Mouse (Mus musculus) kidney, embryonic 14.5 days (tissue): Measurements from ENCODE around the gene Plpp7. TPM values are rescaled to one million over a fixed set of nuclear protein-coding genes. Genes with fewer than 3 reads are reported as not detected.

Source experiments
- ATAC-seq: fragments of 200-750 bp; cut with Nextera tagmentation; 2 replicates; pipeline ENCODE4 v1.8.0; 2017; ENCODE audit warnings: moderate number of reproducible peaks, mild to moderate bottlenecking, moderate TSS enrichment, moderate library complexity; ENCODE audit not compliant: low FRiP score, low TSS enrichment
- H3K27ac ChIP-seq: fragments of 300-500 bp; sonication (generic); 2 replicates; pipeline ENCODE4 v1.5.1; 2014; ENCODE audit warnings: low read depth, mild to moderate bottlenecking, low read length, moderate library complexity, mixed read lengths
- H3K27me3 ChIP-seq: fragments of 300-500 bp; sonication (generic); 2 replicates; pipeline ENCODE4 v1.6.1; 2014; ENCODE audit warnings: mild to moderate bottlenecking, low read length; ENCODE audit not compliant: control insufficient read depth, insufficient read depth
- H3K36me3 ChIP-seq: fragments of 300-500 bp; sonication (generic); 2 replicates; pipeline ENCODE4 v1.6.1; 2014; ENCODE audit warnings: low read length, mixed read lengths; ENCODE audit not compliant: control insufficient read depth, insufficient read depth
- H3K4me1 ChIP-seq: fragments of 300-500 bp; sonication (generic); 2 replicates; pipeline ENCODE4 v1.6.1; 2014; ENCODE audit warnings: low read length, mixed read lengths; ENCODE audit not compliant: control insufficient read depth, insufficient read depth
- H3K4me2 ChIP-seq: fragments of 300-500 bp; sonication (generic); replicated peaks from 2 replicates; pipeline ENCODE4 v1.6.1; 2014; ENCODE audit warnings: low read depth, mild to moderate bottlenecking, low read length
- H3K4me3 ChIP-seq: fragments of 300-500 bp; sonication (generic); 2 replicates; pipeline ENCODE4 v1.5.1; 2014; ENCODE audit warnings: mild to moderate bottlenecking, low read length
- H3K9ac ChIP-seq: fragments of 300-500 bp; sonication (generic); 2 replicates; pipeline ENCODE4 v1.6.1; 2014; ENCODE audit warnings: low read depth, mild to moderate bottlenecking, low read length, moderate library complexity
- H3K9me3 ChIP-seq: fragments of 300-500 bp; sonication (generic); 2 replicates; pipeline ENCODE4 v1.6.1; 2016; ENCODE audit warnings: low read length; ENCODE audit not compliant: control insufficient read depth
- WGBS: fragments of 180-500 bp; shearing (Covaris S2); extraction: QIAGEN DNeasy Blood & Tissue Kit; methylation state at CpG from one replicate; pipeline ENCODE4 v1.1.7; 2014; 5-methylcytosine and 5-hydroxymethylcytosine counted together
- polyA plus RNA-seq: library from polyadenylated mRNA; unstranded; fragments of >200 nt; fragmentation: Nextera tagmentation; extraction: Ambion mirVana; gene quantifications from 2 replicates; pipeline ENCODE4 v1.2.1, GENCODE M21; 2014

Gene Plpp7
- polyA plus RNA-seq, 1 experiment from 2014 or later = 4.0 TPM

DNA sequence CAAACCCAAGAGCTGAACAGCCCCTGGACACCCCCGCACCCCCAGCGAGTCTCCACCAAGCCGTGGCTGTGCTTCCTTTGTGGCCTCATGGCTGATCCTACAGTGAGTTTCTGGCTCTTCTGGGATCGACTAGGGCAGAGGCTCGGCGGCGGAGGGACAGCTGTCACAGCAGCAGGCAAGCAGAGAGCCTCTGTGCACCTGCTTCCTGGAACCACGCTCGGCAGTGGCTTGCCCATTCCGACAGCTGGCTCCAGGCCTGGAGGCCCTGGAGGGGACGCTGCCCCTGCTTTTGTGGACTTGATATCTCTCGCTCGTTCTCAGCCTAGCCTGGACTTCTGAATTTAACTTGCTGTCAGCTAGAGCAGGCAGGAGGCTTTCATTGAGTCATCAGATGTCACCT lies 30.4 kb upstream of the Plpp7 start:
- WGBS = 73% methylated on average over 13 of the region's 13 CpGs
- Histone ChIP-seq H3K4me3 (no peak overlapping the region), H3K36me3 (no peaks in the 10 kb centered on the region), H3K9ac (no peak overlapping the region), H3K27ac (no peak overlapping the region), H3K27me3 (0 out of 2 replicates have a peak, but pooled peaks cover 4% of the 10 kb centered on the region), H3K9me3 (no peaks in the 10 kb centered on the region), H3K4me2 (no peak overlapping the region), H3K4me1 (no peaks in the 10 kb centered on the region)
- ATAC-seq = no peak

DNA sequence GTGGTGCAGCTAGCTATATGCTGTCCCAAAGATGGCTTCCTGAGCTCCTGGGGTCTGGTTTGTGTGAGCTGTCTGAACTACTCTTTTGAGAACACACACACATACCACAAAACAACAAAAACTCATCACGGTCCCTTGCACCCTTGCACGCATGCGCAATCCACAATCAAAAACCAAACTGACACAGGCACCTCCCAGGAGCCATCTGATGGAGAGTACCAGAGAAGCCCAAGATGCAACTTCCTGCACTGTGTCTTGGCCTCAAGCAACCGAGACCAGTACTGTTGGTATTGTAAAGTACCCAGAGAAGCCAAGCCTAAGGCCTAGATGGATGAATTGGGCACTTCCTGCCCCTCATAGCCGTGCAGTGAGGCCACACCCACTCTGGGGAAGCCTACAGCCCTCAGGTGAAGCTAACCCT lies 29.9 kb upstream of the Plpp7 start:
- Histone ChIP-seq H3K4me2 (no peak overlapping the region), H3K36me3 (no peaks in the 10 kb centered on the region), H3K9me3 (no peaks in the 10 kb centered on the region), H3K4me1 (no peaks in the 10 kb centered on the region), H3K4me3 (no peak overlapping the region), H3K27me3 (0 out of 2 replicates have a peak, but pooled peaks cover 4% of the 10 kb centered on the region), H3K9ac (no peak overlapping the region), H3K27ac (no peak overlapping the region)
- WGBS = 72% methylated on average over 5 of the region's 5 CpGs
- no peak for ATAC-seq

DNA sequence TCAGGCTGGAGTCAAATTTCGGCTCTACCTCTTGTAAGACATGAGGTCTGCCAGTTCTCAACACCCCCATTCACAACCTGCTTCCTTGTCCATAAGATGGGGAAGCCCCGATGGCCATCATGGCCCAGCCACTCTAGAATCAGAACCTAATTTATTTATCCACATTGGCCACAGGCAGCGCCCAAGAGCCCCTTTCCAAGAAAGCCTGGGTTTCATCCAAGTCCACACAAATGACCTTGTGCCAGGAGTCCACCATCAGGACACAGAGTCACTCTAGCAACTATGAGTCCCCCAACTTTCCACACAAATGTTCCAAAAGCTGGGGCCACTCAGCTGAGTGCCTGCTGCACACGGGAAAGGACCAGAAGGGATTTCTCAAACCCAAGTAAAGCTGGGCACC lies 29.3 kb upstream of the Plpp7 start:
- Histone ChIP-seq H3K4me1 (no peaks in the 10 kb centered on the region), H3K4me3 (no peak overlapping the region), H3K27me3 (0 out of 2 replicates have a peak, but pooled peaks cover 4% of the 10 kb centered on the region), H3K4me2 (no peak overlapping the region), H3K36me3 (no peaks in the 10 kb centered on the region), H3K9ac (no peak overlapping the region), H3K9me3 (no peaks in the 10 kb centered on the region), H3K27ac (no peak overlapping the region)
- no peak for ATAC-seq
- WGBS = 78% methylated on average over 4 of the region's 4 CpGs

- Histone ChIP-seq H3K9ac (no peak overlapping the region), H3K36me3 (no peaks in the 10 kb centered on the region), H3K27me3 (0 out of 2 replicates have a peak, but pooled peaks cover 4% of the 10 kb centered on the region), H3K4me2 (peak overlapping the region; percentile 24; the same call in 1 of the 2 replicates), H3K27ac (no peak overlapping the region), H3K9me3 (no peaks in the 10 kb centered on the region), H3K4me3 (no peak overlapping the region), H3K4me1 (no peaks in the 10 kb centered on the region)
- WGBS = 55% methylated on average over 31 of the region's 31 CpGs
- no peak; the same call in 1 of the 2 replicates for ATAC-seq
Observed at GRCm38 (mm10) chr2:32068811-32069607, 26.3 kb upstream of the Plpp7 start.

GRCm38 (mm10) chr2:32070747-32071146 lies 24.6 kb upstream of the Plpp7 start:
- no peak for ATAC-seq
- H3K36me3 ChIP-seq = no peaks in the 10 kb centered on the region

DNA sequence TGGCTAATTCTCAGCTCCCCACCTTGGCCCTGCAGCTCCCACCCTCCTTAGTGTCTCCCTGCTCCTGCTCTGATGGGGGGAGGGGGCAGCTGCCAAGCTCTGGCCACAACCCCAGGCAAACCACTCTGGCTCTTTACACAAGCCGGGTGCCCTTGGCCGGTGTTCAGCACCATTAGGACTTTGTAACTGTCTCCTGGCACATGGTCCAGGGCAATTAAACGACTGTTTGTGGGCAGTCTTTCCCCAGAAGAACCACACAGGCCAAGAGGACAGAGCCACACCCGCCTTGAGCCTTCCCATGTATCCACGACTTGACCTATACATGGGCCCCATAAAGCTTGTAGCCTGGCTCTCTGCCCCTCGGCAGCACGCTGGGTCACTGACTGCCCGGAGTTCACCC lies 20.9 kb upstream of the Plpp7 start:
- Histone ChIP-seq H3K9ac (no peak overlapping the region), H3K4me3 (no peak overlapping the region), H3K9me3 (no peaks in the 10 kb centered on the region), H3K4me2 (no peak overlapping the region), H3K36me3 (no peaks in the 10 kb centered on the region), H3K4me1 (no peaks in the 10 kb centered on the region), H3K27me3 (no peaks in the 10 kb centered on the region), H3K27ac (no peak overlapping the region)
- ATAC-seq = no peak
- 58% methylated on average over 8 of the region's 8 CpGs for WGBS

More at GRCm38 (mm10) chr2:32070747-32071146, 24.6 kb upstream of the Plpp7 start:
- Histone ChIP-seq H3K4me1 (no peaks in the 10 kb centered on the region), H3K27me3 (0 out of 2 replicates have a peak, but pooled peaks cover 4% of the 10 kb centered on the region), H3K4me2 (no peak overlapping the region), H3K9ac (no peak overlapping the region), H3K27ac (no peak overlapping the region), H3K9me3 (no peaks in the 10 kb centered on the region), H3K4me3 (no peak overlapping the region)
- 88% methylated on average over 10 of the region's 10 CpGs for WGBS

DNA sequence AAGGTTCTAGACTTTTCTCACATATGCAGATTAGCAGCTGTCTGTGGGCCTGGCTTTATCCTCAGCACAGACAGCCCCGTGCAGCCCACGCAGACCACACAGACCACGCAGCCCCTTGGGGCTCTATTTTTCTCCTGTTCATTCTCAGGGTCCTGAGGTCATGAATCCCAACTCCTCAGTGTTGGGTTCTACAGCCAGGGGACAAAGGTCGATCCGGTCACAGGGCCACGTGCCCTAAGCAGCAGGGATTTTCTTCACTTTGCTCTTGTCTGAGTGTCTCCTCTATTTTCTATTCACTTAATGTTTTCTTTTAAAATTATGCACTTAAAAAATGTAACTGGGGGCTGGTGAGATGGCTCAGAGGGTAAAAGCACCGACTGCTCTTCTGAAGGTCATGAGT lies 20.0 kb upstream of the Plpp7 start:
- no peak overlapping the region for H3K4me2 ChIP-seq
- no peaks in the 10 kb centered on the region for H3K9me3 ChIP-seq
- H3K27me3 ChIP-seq = peaks cover 2% of the 10 kb centered on the region; the same call in 1 of the 2 replicates
- no peak overlapping the region for H3K27ac ChIP-seq
- H3K36me3 ChIP-seq = no peaks in the 10 kb centered on the region
- WGBS = 69% methylated on average over 7 of the region's 7 CpGs
- H3K4me1 ChIP-seq = no peaks in the 10 kb centered on the region
- no peak overlapping the region for H3K4me3 ChIP-seq
- H3K9ac ChIP-seq = no peak overlapping the region
- no peak for ATAC-seq

DNA sequence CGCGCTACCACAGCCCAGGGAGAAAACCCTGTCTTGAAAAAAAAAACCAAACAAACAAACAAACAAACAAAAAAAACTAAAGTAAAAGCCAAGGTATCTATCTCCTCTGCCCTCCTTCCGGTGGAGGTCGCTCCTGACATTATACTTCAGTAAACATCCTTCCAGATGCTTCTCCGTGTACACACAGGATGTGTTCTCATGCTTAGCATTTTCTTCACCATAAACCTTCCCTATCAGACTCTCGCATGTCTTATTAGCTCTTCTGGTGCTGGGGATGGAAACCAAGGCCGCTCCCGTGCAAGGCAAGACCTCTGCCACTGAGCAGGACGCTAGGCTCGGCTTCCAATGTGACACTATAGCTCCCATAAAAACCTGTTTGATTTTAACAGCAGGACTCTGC lies 17.6 kb upstream of the Plpp7 start:
- H3K4me1 ChIP-seq = no peaks in the 10 kb centered on the region
- H3K36me3 ChIP-seq = no peaks in the 10 kb centered on the region
- no peak overlapping the region for H3K9ac ChIP-seq
- no peak overlapping the region for H3K4me2 ChIP-seq
- no peaks in the 10 kb centered on the region for H3K9me3 ChIP-seq
- 74% methylated on average over 10 of the region's 10 CpGs for WGBS
- H3K27ac ChIP-seq = 0 out of 2 replicates have a peak overlapping the region, but pooled peaks have one; percentile 20
- ATAC-seq = no peak
- peaks cover 15% of the 10 kb centered on the region for H3K27me3 ChIP-seq
- H3K4me3 ChIP-seq = no peak overlapping the region

GRCm38 (mm10) chr2:32078522-32078921 lies 16.8 kb upstream of the Plpp7 start:
- no peak for ATAC-seq
- Histone ChIP-seq H3K9ac (no peak overlapping the region), H3K27ac (0 out of 2 replicates have a peak overlapping the region, but pooled peaks have one; percentile 24)

More at GRCm38 (mm10) chr2:32078522-32078921, 16.8 kb upstream of the Plpp7 start:
- Histone ChIP-seq H3K9me3 (no peaks in the 10 kb centered on the region), H3K4me3 (no peak overlapping the region), H3K4me2 (no peak overlapping the region), H3K27me3 (peaks cover 22% of the 10 kb centered on the region), H3K4me1 (peaks cover 2% of the 10 kb centered on the region; the same call in 1 of the 2 replicates), H3K36me3 (no peaks in the 10 kb centered on the region)
- 44% methylated on average over 8 of the region's 8 CpGs for WGBS
